Mouse (Mus musculus): ENCODE data around the gene Rpgrip1l. TPM values are rescaled to one million over a fixed set of nuclear protein-coding genes. Genes with fewer than 3 reads are reported as not detected.

Rpgrip1l gene
- polyA plus RNA-seq, 1 experiment from 2014 or later, result 6.0 TPM

DNA sequence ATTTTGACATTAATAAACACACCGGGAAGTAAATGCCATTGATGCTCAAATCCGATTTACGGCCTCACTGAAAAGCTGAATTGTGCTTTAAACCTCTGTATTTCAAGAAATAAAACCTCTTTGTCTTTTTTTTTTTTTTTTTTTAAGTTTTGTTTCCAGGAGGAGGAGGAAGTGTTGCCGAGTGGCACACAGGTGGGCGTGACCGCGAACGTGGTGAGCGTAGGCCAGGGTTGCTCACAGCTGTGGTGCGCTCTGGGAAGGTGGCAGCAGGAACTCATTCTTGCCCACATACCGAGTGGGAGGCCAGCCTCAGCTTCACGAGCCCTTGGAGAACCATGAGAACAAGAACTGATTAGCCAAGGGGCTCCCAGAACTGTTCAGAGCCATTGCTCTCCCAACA, 126.7 kb downstream of the Rpgrip1l start:
- no peaks in the 10 kb centered on the region for H3K4me1 ChIP-seq (ENCODE audit: insufficient read depth, low read depth, low read length)
- no peak overlapping the region for H3K4me2 ChIP-seq (replicated peaks; ENCODE audit: low read depth, low read length)
- H3K9ac ChIP-seq (replicated peaks; ENCODE audit: low read depth), result no peak overlapping the region
- H3K36me3 ChIP-seq (ENCODE audit: insufficient read depth, low read length), result no peaks in the 10 kb centered on the region
- TF ChIP-seq CTCF (IDR thresholded peaks at IDR 0.05), result no peak
- no peak for TF ChIP-seq EP300 (IDR thresholded peaks at IDR 0.05)
- no peaks in the 10 kb centered on the region for H3K27me3 ChIP-seq (replicated peaks; ENCODE audit: insufficient read depth, low read length)
- ATAC-seq, result no peak
- no peak overlapping the region for H3K4me3 ChIP-seq (ENCODE audit: low read depth, low read length)
- DNase-seq (ENCODE audit: low spot score), result no peak
- 68% methylated on average over 12 of the region's 12 CpGs for WGBS
- H3K27ac ChIP-seq (ENCODE audit: low read length), result no peak overlapping the region
- H3K9me3 ChIP-seq (ENCODE audit: low read length), result no peaks in the 10 kb centered on the region

DNA sequence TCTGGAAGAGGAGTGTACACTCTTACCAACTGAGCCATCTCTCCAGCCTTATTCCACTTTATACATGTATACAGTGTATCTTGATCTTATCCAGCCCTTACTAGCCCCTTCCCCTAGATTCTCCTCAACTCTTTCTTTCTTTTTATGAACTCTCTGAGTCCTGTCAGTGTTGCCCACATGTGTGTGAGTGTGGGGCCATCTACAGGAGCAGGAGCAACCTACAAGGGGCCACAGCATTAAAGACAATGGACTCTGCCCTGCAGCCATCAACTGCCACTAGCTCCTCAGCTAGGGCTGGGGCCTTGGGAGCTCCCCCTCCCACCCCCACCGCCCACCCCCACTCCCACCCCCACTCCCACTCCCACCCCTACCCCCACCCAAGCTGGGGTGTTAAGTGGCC, 135.4 kb downstream of the Rpgrip1l start:
- H3K27me3 ChIP-seq (replicated peaks; ENCODE audit: insufficient read depth, low read length), result no peaks in the 10 kb centered on the region
- no peak overlapping the region for H3K27ac ChIP-seq (ENCODE audit: low read length)
- ATAC-seq (no peak), DNase-seq (ENCODE audit: low spot score) (no peak)
- H3K4me3 ChIP-seq (ENCODE audit: low read depth, low read length), result no peak overlapping the region
- WGBS, result 0% methylated on average over 1 of the region's 1 CpGs
- H3K36me3 ChIP-seq (ENCODE audit: insufficient read depth, low read length), result no peaks in the 10 kb centered on the region
- 0 out of 2 replicates have a peak, but pooled peaks have one; percentile 21 for TF ChIP-seq CTCF (IDR thresholded peaks at IDR 0.05)
- TF ChIP-seq EP300 (IDR thresholded peaks at IDR 0.05), result no peak
- no peak overlapping the region for H3K4me2 ChIP-seq (replicated peaks; ENCODE audit: low read depth, low read length)
- no peaks in the 10 kb centered on the region for H3K4me1 ChIP-seq (ENCODE audit: insufficient read depth, low read depth, low read length)
- no peaks in the 10 kb centered on the region for H3K9me3 ChIP-seq (ENCODE audit: low read length)
- no peak overlapping the region for H3K9ac ChIP-seq (replicated peaks; ENCODE audit: low read depth)

DNA sequence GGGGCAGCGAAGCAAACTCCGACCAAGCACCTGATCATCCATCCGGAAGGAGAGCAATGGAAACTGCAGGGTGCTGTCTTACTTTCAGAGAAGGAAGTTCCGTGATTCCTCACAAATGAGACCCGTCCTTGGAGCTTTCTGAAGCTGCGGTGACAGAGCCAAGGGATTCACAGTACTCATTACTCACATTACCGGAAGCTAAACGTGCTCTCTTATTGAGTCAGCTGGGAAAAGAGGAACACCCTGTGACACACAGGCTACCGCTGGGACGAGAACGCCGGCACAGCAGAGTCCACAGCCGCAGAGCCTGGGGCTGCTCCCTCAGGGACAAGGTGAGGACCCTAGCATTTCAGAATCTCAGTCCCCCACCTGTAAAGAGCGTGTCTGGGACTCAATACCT, 136.9 kb downstream of the Rpgrip1l start:
- TF ChIP-seq CTCF (IDR thresholded peaks at IDR 0.05), result no peak
- TF ChIP-seq EP300 (IDR thresholded peaks at IDR 0.05), result no peak
- no peak for ATAC-seq

DNA sequence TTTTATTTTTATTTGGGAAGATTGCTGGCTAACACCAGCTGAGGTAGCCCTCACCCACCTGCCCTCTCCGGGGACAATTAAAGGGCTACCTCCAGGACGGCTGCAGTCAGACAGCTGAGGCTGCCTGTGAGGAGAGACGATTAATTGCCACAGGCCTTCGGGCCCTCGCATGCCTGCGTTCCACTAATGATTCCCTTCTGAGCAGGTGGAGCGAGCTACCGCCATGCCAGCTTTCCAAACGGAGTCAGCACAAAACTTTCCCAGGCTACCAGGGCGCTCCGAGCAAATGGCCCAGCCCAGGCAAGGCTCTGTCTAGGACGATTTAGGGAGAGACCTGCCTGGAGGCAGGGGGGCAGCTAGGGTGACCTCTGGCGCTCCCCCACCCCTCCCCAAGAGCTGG, 141.5 kb downstream of the Rpgrip1l start:
- no peaks in the 10 kb centered on the region for H3K9me3 ChIP-seq (ENCODE audit: low read length)
- H3K27ac ChIP-seq (ENCODE audit: low read length), result no peak overlapping the region
- no peaks in the 10 kb centered on the region for H3K27me3 ChIP-seq (replicated peaks; ENCODE audit: insufficient read depth, low read length)
- DNase-seq (ENCODE audit: low spot score) (no peak), ATAC-seq (no peak)
- H3K4me2 ChIP-seq (replicated peaks; ENCODE audit: low read depth, low read length), result no peak overlapping the region
- WGBS, result 52% methylated on average over 13 of the region's 13 CpGs
- no peak overlapping the region for H3K4me3 ChIP-seq (ENCODE audit: low read depth, low read length)
- TF ChIP-seq CTCF (IDR thresholded peaks at IDR 0.05) (no peak), EP300 (IDR thresholded peaks at IDR 0.05) (no peak)
- H3K9ac ChIP-seq (replicated peaks; ENCODE audit: low read depth), result no peak overlapping the region
- H3K4me1 ChIP-seq (ENCODE audit: insufficient read depth, low read depth, low read length), result no peaks in the 10 kb centered on the region
- H3K36me3 ChIP-seq (ENCODE audit: insufficient read depth, low read length), result no peaks in the 10 kb centered on the region

More for the DNA sequence above, 136.9 kb downstream of the Rpgrip1l start:
- WGBS, result 72% methylated on average over 14 of the region's 14 CpGs
- Histone ChIP-seq H3K4me1 (ENCODE audit: insufficient read depth, low read depth, low read length) (no peaks in the 10 kb centered on the region), H3K9me3 (ENCODE audit: low read length) (no peaks in the 10 kb centered on the region), H3K27ac (ENCODE audit: low read length) (no peak overlapping the region), H3K4me3 (ENCODE audit: low read depth, low read length) (no peak overlapping the region), H3K9ac (replicated peaks; ENCODE audit: low read depth) (no peak overlapping the region), H3K27me3 (replicated peaks; ENCODE audit: insufficient read depth, low read length) (no peaks in the 10 kb centered on the region), H3K4me2 (replicated peaks; ENCODE audit: low read depth, low read length) (no peak overlapping the region), H3K36me3 (ENCODE audit: insufficient read depth, low read length) (no peaks in the 10 kb centered on the region)
- DNase-seq (ENCODE audit: low spot score), result no peak

DNA sequence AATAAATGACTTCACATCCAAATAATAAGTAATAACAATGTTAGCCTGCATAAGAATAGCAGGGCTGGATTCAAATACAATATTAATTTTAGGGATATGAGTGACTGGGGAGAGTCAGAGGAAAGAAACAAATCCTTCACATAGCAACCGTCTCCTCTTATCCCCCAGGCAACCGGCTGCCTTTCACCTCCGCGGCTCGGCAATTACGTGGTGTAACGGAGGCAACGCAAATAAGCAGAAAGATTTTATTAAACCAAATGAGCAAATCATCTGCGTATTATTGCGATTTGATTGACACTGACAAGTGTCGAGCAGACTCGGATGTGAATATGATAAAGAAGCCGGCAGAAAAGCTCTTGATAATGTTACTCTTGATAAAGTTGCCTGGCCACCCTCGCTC, 142.1 kb downstream of the Rpgrip1l start:
- Histone ChIP-seq H3K9me3 (ENCODE audit: low read length) (no peaks in the 10 kb centered on the region), H3K36me3 (ENCODE audit: insufficient read depth, low read length) (no peaks in the 10 kb centered on the region), H3K4me1 (ENCODE audit: insufficient read depth, low read depth, low read length) (no peaks in the 10 kb centered on the region), H3K9ac (replicated peaks; ENCODE audit: low read depth) (no peak overlapping the region), H3K4me3 (ENCODE audit: low read depth, low read length) (no peak overlapping the region), H3K4me2 (replicated peaks; ENCODE audit: low read depth, low read length) (no peak overlapping the region), H3K27ac (ENCODE audit: low read length) (no peak overlapping the region), H3K27me3 (replicated peaks; ENCODE audit: insufficient read depth, low read length) (no peaks in the 10 kb centered on the region)
- TF ChIP-seq EP300 (IDR thresholded peaks at IDR 0.05) (no peak), CTCF (IDR thresholded peaks at IDR 0.05) (no peak)
- 46% methylated on average over 14 of the region's 14 CpGs for WGBS
- DNase-seq (ENCODE audit: low spot score), result no peak
- ATAC-seq, result no peak

DNA sequence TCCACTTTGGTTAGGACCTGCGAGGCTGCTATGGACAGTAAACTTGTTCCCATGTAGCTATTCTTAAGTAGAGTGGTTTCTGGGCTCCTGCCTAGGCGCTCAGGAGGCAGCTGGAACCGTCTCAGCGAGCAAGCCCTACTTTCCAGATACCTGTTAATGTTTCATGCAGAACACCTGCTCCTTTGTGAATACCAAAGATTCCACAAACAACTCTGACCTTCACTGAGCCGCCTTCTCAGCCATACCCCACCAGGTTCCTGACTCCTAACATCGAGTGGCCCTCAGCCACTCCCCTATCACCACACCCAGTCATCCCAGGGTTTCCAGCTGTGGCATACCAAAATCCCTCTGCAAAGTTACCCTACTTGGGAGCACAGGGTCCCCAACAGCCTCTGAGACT, 142.9 kb downstream of the Rpgrip1l start:
- 47% methylated on average over 6 of the region's 6 CpGs for WGBS
- no peak for TF ChIP-seq CTCF (IDR thresholded peaks at IDR 0.05)
- no peak for TF ChIP-seq EP300 (IDR thresholded peaks at IDR 0.05)
- no peak overlapping the region for H3K4me3 ChIP-seq (ENCODE audit: low read depth, low read length)
- ATAC-seq (peak; percentile 32; the same call in 1 of the 2 replicates), DNase-seq (ENCODE audit: low spot score) (no peak)
- H3K4me1 ChIP-seq (ENCODE audit: insufficient read depth, low read depth, low read length), result no peaks in the 10 kb centered on the region
- H3K27me3 ChIP-seq (replicated peaks; ENCODE audit: insufficient read depth, low read length), result no peaks in the 10 kb centered on the region
- H3K27ac ChIP-seq (ENCODE audit: low read length), result no peak overlapping the region
- no peaks in the 10 kb centered on the region for H3K9me3 ChIP-seq (ENCODE audit: low read length)
- H3K9ac ChIP-seq (replicated peaks; ENCODE audit: low read depth), result no peak overlapping the region
- H3K4me2 ChIP-seq (replicated peaks; ENCODE audit: low read depth, low read length), result no peak overlapping the region
- H3K36me3 ChIP-seq (ENCODE audit: insufficient read depth, low read length), result no peaks in the 10 kb centered on the region

Other genes with a start within 250 kb of the Rpgrip1l start
- 13.7 and 13.8 TPM in 2 replicates for gene Rbl2, start 243.2 kb downstream of the Rpgrip1l start, polyA plus RNA-seq (2015; fragmentation: Nextera tagmentation; extraction: Ambion mirVana)
- gene Aktip, start 113.3 kb downstream of the Rpgrip1l start, polyA plus RNA-seq (2015; fragmentation: Nextera tagmentation; extraction: Ambion mirVana), result 65.1 and 65.6 TPM in 2 replicates
- 29.8 and 31.9 TPM in 2 replicates for gene Fto, start 263 bp upstream of the Rpgrip1l start, polyA plus RNA-seq (2015; fragmentation: Nextera tagmentation; extraction: Ambion mirVana)

Measured in lung, postnatal 0 days (tissue).